Mouse (Mus musculus) cerebellum, adult (tissue): ENCODE data around the gene Vmn2r97.
"Not testable (repeated sequence)": the region's sequence is repeated elsewhere in the genome, so short reads cannot be mapped to it uniquely, and the experiment has no call there.

Experiments
- ATAC-seq: cut with Nextera tagmentation; 2 replicates; pipeline ENCODE4 v1.9.2; 2017; ENCODE audit warnings: mild to moderate bottlenecking, moderate library complexity, mixed read lengths; ENCODE audit not compliant: insufficient number of reproducible peaks, low FRiP score, low TSS enrichment

Gene Vmn2r97

GRCm38 (mm10) chr17:18914000-18914399, at the start of gene Vmn2r97:
Vmn2r97 (plus strand) TSS chr17:18914300.
- not testable (repeated sequence) for ATAC-seq

- not testable (repeated sequence) for ATAC-seq
These were observed 31.7 kb upstream of the Vmn2r97 start for GRCm38 (mm10) chr17:18882436-18882835.

- no peak for ATAC-seq
These were observed 24.3 kb upstream of the Vmn2r97 start for GRCm38 (mm10) chr17:18889745-18890329.

DNA sequence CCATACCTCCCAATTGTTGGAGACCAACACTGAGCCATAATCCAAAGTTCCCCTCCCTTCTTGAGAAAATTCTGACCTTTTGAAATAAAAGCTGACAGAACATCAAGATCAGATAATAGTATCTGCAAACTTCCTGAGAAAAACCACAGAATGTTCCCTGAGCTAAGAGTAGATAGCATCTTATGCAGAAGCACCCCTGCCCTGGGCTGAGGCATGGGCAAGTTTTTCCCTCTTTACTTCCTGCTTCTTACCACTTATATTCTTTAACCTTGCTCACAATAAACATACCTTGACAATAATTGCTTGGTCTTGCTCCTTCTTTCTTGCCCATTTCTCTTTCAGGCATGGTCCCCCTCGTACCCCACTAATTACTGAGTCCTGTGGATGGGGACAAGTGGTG, 43.7 kb downstream of the Vmn2r97 start:
- not testable (repeated sequence) for ATAC-seq

- no peak for ATAC-seq
These were observed 54.5 kb downstream of the Vmn2r97 start for GRCm38 (mm10) chr17:18968371-18969275.
